Mouse (Mus musculus): ENCODE measurements around the gene Olfr487. TPM values are rescaled to one million over a fixed set of nuclear protein-coding genes. Genes with fewer than 3 reads are reported as not detected.
"Not testable (repeated sequence)": the region's sequence is repeated elsewhere in the genome, so short reads cannot be mapped to it uniquely, and the experiment has no call there.

The Olfr487 gene
- polyA plus RNA-seq (2015; fragmentation: Nextera tagmentation; extraction: Ambion mirVana) = not detected in 2 replicates

DNA sequence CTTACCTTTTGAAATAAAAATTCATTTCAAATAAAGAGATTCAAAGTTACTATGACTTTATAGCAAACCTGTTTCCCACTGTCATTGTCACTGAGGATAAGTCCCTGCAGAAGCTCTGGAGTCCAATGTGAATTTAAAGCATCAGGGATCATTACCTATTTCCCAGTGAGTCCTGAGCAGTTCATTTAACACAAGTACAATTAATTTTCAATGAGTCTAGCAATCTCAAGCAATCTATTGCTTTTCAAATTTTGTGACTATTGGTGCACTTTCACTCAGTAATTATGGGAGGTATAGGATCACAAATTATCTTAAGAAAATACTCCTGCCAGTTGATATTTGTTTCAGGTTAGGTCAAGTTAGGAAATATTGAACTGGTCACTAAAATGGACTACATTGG is at the start of gene Olfr487:
Gene Olfr487, minus strand, starts transcription at position 101 of the 400 bp plus-strand sequence.
- not testable (repeated sequence) for ATAC-seq; H3K36me3 ChIP-seq (replicated peaks; ENCODE audit: insufficient read depth, low read length); H3K9me3 ChIP-seq (ENCODE audit: low read length); H3K4me2 ChIP-seq (ENCODE audit: low read depth, low read length); H3K9ac ChIP-seq (replicated peaks); H3K4me3 ChIP-seq (ENCODE audit: low read depth, low read length); DNase-seq; H3K4me1 ChIP-seq (ENCODE audit: insufficient read depth); H3K27me3 ChIP-seq (ENCODE audit: insufficient read depth, low read length); H3K27ac ChIP-seq (ENCODE audit: low read depth)

- peaks cover 3% of the 10 kb centered on the region; the same call in 1 of the 2 replicates for H3K9me3 ChIP-seq (ENCODE audit: low read length)
- ATAC-seq = no peak
Measured at GRCm38 (mm10) chr7:108258247-108258646, 43.8 kb upstream of the Olfr487 start, which contains the start of gene Olfr488. Olfr488 (minus strand) TSS chr7:108258347.

GRCm38 (mm10) chr7:108233551-108233950 is 19.1 kb upstream of the Olfr487 start:
- H3K4me3 ChIP-seq (ENCODE audit: low read depth, low read length) = no peak overlapping the region
- H3K9me3 ChIP-seq (ENCODE audit: low read length) = no peaks in the 10 kb centered on the region
- DNase-seq (no peak), ATAC-seq (no peak)
- no peak overlapping the region for H3K4me2 ChIP-seq (ENCODE audit: low read depth, low read length)
- WGBS (ENCODE audit: insufficient replicate concordance) = 52% methylated on average over 3 of the region's 3 CpGs
- H3K27me3 ChIP-seq (ENCODE audit: insufficient read depth, low read length) = no peaks in the 10 kb centered on the region
- no peak for TF ChIP-seq CTCF (IDR thresholded peaks at IDR 0.05; ENCODE audit: low read depth)
- TF ChIP-seq EP300 (IDR thresholded peaks at IDR 0.05; ENCODE audit: low read depth) = no peak
- no peak overlapping the region for H3K9ac ChIP-seq (replicated peaks)
- H3K27ac ChIP-seq (ENCODE audit: low read depth) = no peak overlapping the region
- H3K36me3 ChIP-seq (replicated peaks; ENCODE audit: insufficient read depth, low read length) = no peaks in the 10 kb centered on the region
- H3K4me1 ChIP-seq (ENCODE audit: insufficient read depth) = no peaks in the 10 kb centered on the region

More at GRCm38 (mm10) chr7:108258247-108258646, 43.8 kb upstream of the Olfr487 start, which contains the start of gene Olfr488:
- H3K4me1 ChIP-seq (ENCODE audit: insufficient read depth) = no peaks in the 10 kb centered on the region
- no peak within 1 kb of the TSS for H3K4me3 ChIP-seq (ENCODE audit: low read depth, low read length)
- H3K36me3 ChIP-seq (replicated peaks; ENCODE audit: insufficient read depth, low read length) = no peaks in the 10 kb centered on the region
- H3K4me2 ChIP-seq (ENCODE audit: low read depth, low read length) = no peak within 1 kb of the TSS
- TF ChIP-seq CTCF (IDR thresholded peaks at IDR 0.05; ENCODE audit: low read depth) (no peak), EP300 (IDR thresholded peaks at IDR 0.05; ENCODE audit: low read depth) (no peak)
- DNase-seq = no peak
- H3K27me3 ChIP-seq (ENCODE audit: insufficient read depth, low read length) = no peaks in the 10 kb centered on the region
- no peak within 1 kb of the TSS for H3K9ac ChIP-seq (replicated peaks)
- no peak within 1 kb of the TSS for H3K27ac ChIP-seq (ENCODE audit: low read depth)

GRCm38 (mm10) chr7:108196938-108197337 is 17.5 kb downstream of the Olfr487 start:
- no peak overlapping the region for H3K27ac ChIP-seq (ENCODE audit: low read depth)
- H3K4me1 ChIP-seq (ENCODE audit: insufficient read depth) = no peaks in the 10 kb centered on the region
- DNase-seq = no peak
- no peaks in the 10 kb centered on the region for H3K27me3 ChIP-seq (ENCODE audit: insufficient read depth, low read length)
- no peak for ATAC-seq
- no peak overlapping the region for H3K4me3 ChIP-seq (ENCODE audit: low read depth, low read length)
- WGBS (ENCODE audit: insufficient replicate concordance) = 65% methylated on average over 6 of the region's 6 CpGs
- TF ChIP-seq CTCF (IDR thresholded peaks at IDR 0.05; ENCODE audit: low read depth) = no peak
- TF ChIP-seq EP300 (IDR thresholded peaks at IDR 0.05; ENCODE audit: low read depth) = no peak
- no peak overlapping the region for H3K4me2 ChIP-seq (ENCODE audit: low read depth, low read length)
- no peaks in the 10 kb centered on the region for H3K36me3 ChIP-seq (replicated peaks; ENCODE audit: insufficient read depth, low read length)
- no peaks in the 10 kb centered on the region for H3K9me3 ChIP-seq (ENCODE audit: low read length)
- H3K9ac ChIP-seq (replicated peaks) = no peak overlapping the region

DNA sequence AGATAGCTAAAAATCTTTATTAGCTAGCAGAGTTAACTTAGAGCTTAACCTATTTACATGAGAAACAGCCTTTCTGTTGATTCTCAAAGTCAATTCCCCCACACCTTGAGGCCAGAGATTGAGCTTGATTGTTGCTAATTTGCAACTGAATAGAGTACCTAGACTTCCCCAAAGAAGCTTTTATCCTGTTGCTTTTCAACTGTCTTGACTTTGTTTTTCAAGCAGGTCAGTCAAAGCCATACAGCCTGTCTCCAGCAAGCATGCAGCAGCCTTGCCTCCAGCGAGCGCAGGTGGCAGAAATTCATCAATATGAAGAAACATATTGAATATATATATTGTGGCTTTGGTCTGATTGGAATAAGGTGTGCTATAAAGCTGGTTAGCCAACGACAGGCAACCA is 18.1 kb downstream of the Olfr487 start:
- not testable (repeated sequence) for H3K4me2 ChIP-seq (ENCODE audit: low read depth, low read length); DNase-seq; H3K27me3 ChIP-seq (ENCODE audit: insufficient read depth, low read length); ATAC-seq; H3K36me3 ChIP-seq (replicated peaks; ENCODE audit: insufficient read depth, low read length); H3K27ac ChIP-seq (ENCODE audit: low read depth); H3K4me3 ChIP-seq (ENCODE audit: low read depth, low read length); H3K9ac ChIP-seq (replicated peaks); H3K4me1 ChIP-seq (ENCODE audit: insufficient read depth); H3K9me3 ChIP-seq (ENCODE audit: low read length)
- WGBS (ENCODE audit: insufficient replicate concordance) = 51% methylated on average over 3 of the region's 3 CpGs

DNA sequence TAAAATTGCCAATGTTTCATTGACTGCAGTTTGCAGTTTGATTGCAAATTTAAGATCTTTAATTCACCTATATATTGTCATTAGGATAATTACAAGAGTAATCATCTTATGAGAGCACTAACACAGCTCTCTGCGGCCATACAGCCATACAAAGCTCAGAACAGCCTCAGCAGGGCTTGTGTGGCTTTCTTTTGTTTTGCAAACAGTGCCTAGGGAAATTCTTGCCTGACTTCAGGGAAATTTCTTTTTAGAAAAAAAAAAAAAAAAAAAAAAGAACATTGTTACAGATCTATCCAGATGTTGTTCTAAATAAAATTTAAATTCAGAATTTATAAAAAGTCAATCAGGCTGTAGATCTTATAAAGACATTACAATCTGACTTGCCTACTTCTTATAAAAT is 21.7 kb downstream of the Olfr487 start:
- H3K36me3 ChIP-seq (replicated peaks; ENCODE audit: insufficient read depth, low read length); H3K4me2 ChIP-seq (ENCODE audit: low read depth, low read length); H3K4me1 ChIP-seq (ENCODE audit: insufficient read depth); H3K4me3 ChIP-seq (ENCODE audit: low read depth, low read length); DNase-seq; H3K27ac ChIP-seq (ENCODE audit: low read depth); H3K9me3 ChIP-seq (ENCODE audit: low read length); H3K9ac ChIP-seq (replicated peaks); ATAC-seq; H3K27me3 ChIP-seq (ENCODE audit: insufficient read depth, low read length): not testable (repeated sequence)
- 53% methylated on average over 1 of the region's 1 CpGs for WGBS (ENCODE audit: insufficient replicate concordance)

DNA sequence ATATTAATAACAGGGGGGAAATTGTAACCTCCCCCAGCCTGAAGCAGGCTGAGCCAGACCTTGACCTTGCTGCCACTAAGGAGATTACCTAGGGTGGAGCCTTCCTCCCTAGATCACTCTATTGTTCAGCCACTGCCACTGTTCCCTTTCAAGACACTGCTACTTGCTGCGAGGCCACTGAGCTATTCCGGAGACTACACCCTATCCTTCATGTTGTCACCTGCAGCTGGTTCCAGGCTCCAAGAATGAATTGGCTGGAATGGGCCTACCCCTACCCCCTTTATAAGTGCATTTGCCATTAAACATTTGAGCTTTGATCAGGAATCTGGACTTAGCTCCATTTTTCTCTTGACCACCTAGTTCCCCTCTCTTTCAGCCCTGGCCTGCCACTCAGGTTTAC is 23.2 kb downstream of the Olfr487 start:
- ATAC-seq; H3K27ac ChIP-seq (ENCODE audit: low read depth); H3K9ac ChIP-seq (replicated peaks); DNase-seq; H3K4me3 ChIP-seq (ENCODE audit: low read depth, low read length); H3K9me3 ChIP-seq (ENCODE audit: low read length); H3K4me1 ChIP-seq (ENCODE audit: insufficient read depth); H3K4me2 ChIP-seq (ENCODE audit: low read depth, low read length); H3K27me3 ChIP-seq (ENCODE audit: insufficient read depth, low read length); H3K36me3 ChIP-seq (replicated peaks; ENCODE audit: insufficient read depth, low read length): not testable (repeated sequence)
- 62% methylated on average over 2 of the region's 2 CpGs for WGBS (ENCODE audit: insufficient replicate concordance)

DNA sequence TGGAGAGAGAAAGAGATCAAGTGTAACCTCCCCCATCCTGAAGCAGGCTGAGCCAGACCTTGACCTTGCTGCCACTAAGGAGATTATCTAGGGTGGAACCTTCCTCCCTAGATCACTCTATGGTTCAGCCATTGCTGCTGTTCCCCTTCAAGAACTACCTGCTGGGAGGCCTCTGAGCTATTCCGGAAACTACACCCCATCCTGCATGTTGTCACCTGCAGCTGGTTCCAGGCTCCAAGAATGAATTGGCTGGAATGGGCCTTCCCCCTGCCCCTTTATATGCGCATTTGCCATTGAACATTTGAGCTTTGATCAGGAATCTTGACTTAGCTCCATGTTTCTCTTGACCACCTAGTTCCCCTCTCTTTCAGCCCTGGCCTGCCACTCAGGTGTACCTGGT is 29.2 kb downstream of the Olfr487 start:
- not testable (repeated sequence) for H3K36me3 ChIP-seq (replicated peaks; ENCODE audit: insufficient read depth, low read length); H3K9ac ChIP-seq (replicated peaks); H3K4me2 ChIP-seq (ENCODE audit: low read depth, low read length); DNase-seq; H3K27ac ChIP-seq (ENCODE audit: low read depth); H3K4me3 ChIP-seq (ENCODE audit: low read depth, low read length); H3K4me1 ChIP-seq (ENCODE audit: insufficient read depth); ATAC-seq; H3K27me3 ChIP-seq (ENCODE audit: insufficient read depth, low read length); H3K9me3 ChIP-seq (ENCODE audit: low read length)
- WGBS (ENCODE audit: insufficient replicate concordance) = 86% methylated on average over 2 of the region's 2 CpGs

DNA sequence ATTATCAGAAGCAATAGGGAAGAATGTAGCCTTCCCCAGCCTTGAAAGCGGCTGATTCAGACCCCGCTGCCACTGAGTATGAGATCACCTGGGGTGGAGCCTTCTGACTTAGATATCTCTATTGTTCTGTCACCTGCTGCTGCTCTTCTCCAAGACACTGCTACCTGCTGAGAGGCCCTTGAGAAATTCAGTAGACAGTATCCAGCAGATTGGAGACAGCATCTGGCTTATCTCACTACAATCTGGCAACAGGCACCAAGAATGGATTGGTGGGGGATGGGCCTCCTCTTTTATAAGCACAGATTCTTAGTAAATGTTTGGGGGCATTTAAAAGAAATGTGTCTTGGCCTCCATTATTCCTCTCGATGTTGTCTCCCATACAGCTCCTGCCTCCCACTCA is 30.0 kb downstream of the Olfr487 start:
- not testable (repeated sequence) for H3K4me1 ChIP-seq (ENCODE audit: insufficient read depth); H3K27me3 ChIP-seq (ENCODE audit: insufficient read depth, low read length); H3K36me3 ChIP-seq (replicated peaks; ENCODE audit: insufficient read depth, low read length); DNase-seq; H3K9me3 ChIP-seq (ENCODE audit: low read length); H3K27ac ChIP-seq (ENCODE audit: low read depth); H3K4me2 ChIP-seq (ENCODE audit: low read depth, low read length); ATAC-seq; H3K4me3 ChIP-seq (ENCODE audit: low read depth, low read length); H3K9ac ChIP-seq (replicated peaks)
- WGBS (ENCODE audit: insufficient replicate concordance) = 63% methylated on average over 3 of the region's 3 CpGs

DNA sequence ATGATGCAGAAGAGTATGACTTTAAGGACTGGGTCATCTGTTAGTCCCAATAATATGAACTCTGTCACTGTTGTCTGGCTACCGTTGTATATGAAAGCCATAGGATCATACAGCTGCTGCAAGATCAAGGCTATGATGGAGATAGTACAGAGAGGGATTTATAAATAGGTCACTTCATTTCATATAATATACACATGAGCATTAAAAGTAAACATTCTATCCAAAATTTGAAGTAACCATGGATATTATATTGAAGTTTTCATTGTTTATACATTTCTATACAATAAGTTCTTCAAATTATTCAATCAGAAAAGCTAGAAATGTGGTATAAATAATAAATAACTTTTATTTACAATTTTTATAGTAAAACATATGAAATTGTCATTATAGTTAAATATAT is 41.8 kb downstream of the Olfr487 start, which contains the start of gene Olfr486:
Gene Olfr486, minus strand, starts transcription at position 101 of the 400 bp plus-strand sequence.
- 83% methylated on average over 1 of the region's 1 CpGs for WGBS (ENCODE audit: insufficient replicate concordance)
- not testable (repeated sequence) for H3K9me3 ChIP-seq (ENCODE audit: low read length)

More for the DNA sequence above, 41.8 kb downstream of the Olfr487 start, which contains the start of gene Olfr486:
- ATAC-seq; H3K27me3 ChIP-seq (ENCODE audit: insufficient read depth, low read length); H3K4me3 ChIP-seq (ENCODE audit: low read depth, low read length); DNase-seq; H3K27ac ChIP-seq (ENCODE audit: low read depth); H3K36me3 ChIP-seq (replicated peaks; ENCODE audit: insufficient read depth, low read length); H3K4me1 ChIP-seq (ENCODE audit: insufficient read depth); H3K9ac ChIP-seq (replicated peaks); H3K4me2 ChIP-seq (ENCODE audit: low read depth, low read length): not testable (repeated sequence)
